ENCODE assay signal across 9 mouse cellular contexts in the genomic region with DNA sequence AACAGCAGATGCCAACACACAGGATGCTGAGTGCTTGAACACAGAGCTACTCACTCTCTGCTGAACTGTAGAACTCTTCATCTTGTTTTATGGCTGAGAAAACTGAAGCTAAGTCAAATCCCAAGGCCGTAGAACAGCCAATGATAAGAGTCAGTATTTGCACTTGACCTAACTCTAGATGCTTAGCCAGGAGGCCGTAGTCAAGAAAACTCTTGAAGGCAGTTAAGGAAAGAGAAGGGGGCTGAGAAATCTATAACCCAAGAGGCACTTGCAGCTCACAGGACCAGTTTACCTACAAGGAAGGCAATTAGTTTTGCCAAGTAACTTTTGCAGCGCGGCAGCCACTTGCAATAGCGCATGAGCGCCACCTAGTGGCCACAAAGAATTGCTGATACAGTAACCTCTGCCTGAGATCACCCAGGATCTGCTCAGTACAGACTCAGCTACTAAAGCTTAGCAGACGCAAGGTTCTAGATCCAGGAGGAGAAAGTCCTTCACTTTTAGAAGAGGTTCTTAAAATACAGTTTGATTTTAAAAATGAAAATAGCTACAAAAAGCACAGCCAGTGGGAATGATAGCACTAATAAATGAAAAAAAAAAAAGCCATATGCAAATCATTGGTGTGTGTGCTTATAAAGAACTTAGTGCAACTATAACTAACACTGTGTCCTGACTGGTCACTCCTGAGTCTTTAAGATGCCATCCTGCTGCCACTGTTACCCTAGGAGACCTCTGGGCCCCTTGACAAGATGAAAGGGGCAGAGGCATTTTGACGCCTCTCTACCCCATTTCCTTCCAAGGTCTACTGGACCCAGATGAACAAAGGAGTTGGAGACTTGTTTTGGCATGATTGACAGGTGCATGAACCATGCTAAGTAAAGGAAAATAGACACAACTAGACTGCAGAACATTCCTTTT.
DNase-seq lines count a peak whose midpoint lies in the region; ATAC-seq and TF ChIP-seq lines count a peak whose summit lies in the region.
"Had no signal": no experiment of that assay in that cellular context is flagged by ENCODE, and none has a peak within 500 bp of the region (broad histone marks: within the 10 kb centered on the region; RNA-seq: fewer than 3 reads in every experiment).

No protein-coding gene starts in this region.

- H3K36me3 ChIP-seq in C2C12 (ENCODE audit: control insufficient read depth, insufficient read depth) = no peaks in the 10 kb centered on the region
- no peaks in the 10 kb centered on the region for H3K36me3 ChIP-seq in liver, embryonic 14.5 days (replicated peaks; ENCODE audit: control insufficient read depth, insufficient read depth, low read depth)
- H3K36me3 ChIP-seq: hindbrain, embryonic 15.5 days had no signal

- DNase-seq in T-cell, adult 2 months (ENCODE audit: low spot score) = peak; percentile 72
- peak; percentile 71 to 87 for DNase-seq in cerebellum, postnatal 25 days
- DNase-seq in gastrocnemius, adult 8-10 months (ENCODE audit: low spot score in 2 of 2) = peak; percentile 44 to 55
- DNase-seq in kidney, postnatal 25 days = peak; percentile 79 to 93
- DNase-seq in liver, embryonic 14.5 days (ENCODE audit: low read depth in 3 of 3, low spot score in 3 of 3) = peak; percentile 50 to 63 (median 55)
- DNase-seq in retina, postnatal 1 day = peak; percentile 82
- peak; percentile 82 for DNase-seq in thymus, postnatal 25 days

- no peaks in the 10 kb centered on the region for H3K4me1 ChIP-seq in liver, embryonic 14.5 days (replicated peaks; ENCODE audit: control insufficient read depth in 2 of 2, insufficient read depth in 2 of 2, low read length in 1 of 2)

- H3K9me3 ChIP-seq in liver, embryonic 14.5 days (ENCODE audit: control insufficient read depth, low read length) = no peaks in the 10 kb centered on the region
- H3K9me3 ChIP-seq: hindbrain, embryonic 15.5 days had no signal

- TF ChIP-seq CTCF in C2C12 (IDR thresholded peaks at IDR 0.05; ENCODE audit: control insufficient read depth, insufficient read depth, insufficient read length) = peak; percentile 76
- TF ChIP-seq CTCF in liver, embryonic 14.5 days (IDR thresholded peaks at IDR 0.05; ENCODE audit: low read depth) = peak; percentile 98

- H3K79me3 ChIP-seq in C2C12 (ENCODE audit: low read depth) = no peaks in the 10 kb centered on the region

- no peak overlapping the region for H3ac ChIP-seq in C2C12 (ENCODE audit: control insufficient read depth, insufficient read length, low read depth)

- no peak overlapping the region for H3K4me2 ChIP-seq in liver, embryonic 14.5 days (ENCODE audit: low read depth)
- H3K4me2 ChIP-seq: hindbrain, embryonic 15.5 days had no signal

- H3K4me3 ChIP-seq in C2C12 (ENCODE audit: insufficient read depth, poor library complexity, severe bottlenecking) = no peak overlapping the region
- no peak overlapping the region for H3K4me3 ChIP-seq in liver, embryonic 14.5 days (ENCODE audit: insufficient read depth in 1 of 2, low read depth in 2 of 2, low read length in 2 of 2)
- H3K4me3 ChIP-seq: hindbrain, embryonic 15.5 days had no signal

- H3K9ac ChIP-seq in liver, embryonic 14.5 days (replicated peaks) = no peak overlapping the region
- H3K9ac ChIP-seq: hindbrain, embryonic 15.5 days had no signal

- ATAC-seq in liver, embryonic 14.5 days (ENCODE audit: insufficient read depth) = no peak

- no peak for TF ChIP-seq EP300 in liver, embryonic 14.5 days (IDR thresholded peaks at IDR 0.05; ENCODE audit: low read depth)

- H3K27me3 ChIP-seq in C2C12 (ENCODE audit: control insufficient read depth, insufficient read depth, insufficient read length) = no peaks in the 10 kb centered on the region
- H3K27me3 ChIP-seq in liver, embryonic 14.5 days (ENCODE audit: control insufficient read depth, insufficient read depth, low read length) = peaks cover 5% of the 10 kb centered on the region

- no peaks in the 10 kb centered on the region for H3K79me2 ChIP-seq in C2C12 (ENCODE audit: control insufficient read depth, insufficient read depth)

- H3K27ac ChIP-seq in liver, embryonic 14.5 days = no peak overlapping the region
- H3K27ac ChIP-seq: hindbrain, embryonic 15.5 days had no signal

- WGBS in liver, embryonic 14.5 days (ENCODE audit: insufficient replicate concordance) = 24% methylated on average over 8 of the region's 8 CpGs

TF ChIP-seq in C2C12, 6 proteins besides CTCF, POLR2A, EP300 and RAD21:
- TF ChIP-seq USF1 (IDR thresholded peaks at IDR 0.05; ENCODE audit: low read depth) = no peak
- TF ChIP-seq FOSL1 (IDR thresholded peaks at IDR 0.05; ENCODE audit: insufficient read depth, low read length, poor library complexity, severe bottlenecking) = no peak
- no peak for TF ChIP-seq MYOG (IDR thresholded peaks at IDR 0.05; ENCODE audit: control insufficient read depth, extremely low read depth, insufficient read length)
